Mouse (Mus musculus) thymus, adult 2 months (tissue): ENCODE results near the gene Pkp4.

Experiments
- CTCF ChIP-seq: fragments of 200-500 bp; IDR thresholded peaks from 2 replicates; pipeline ENCODE4 v1.5.1; 2012; ENCODE audit warnings: mild to moderate bottlenecking, control low read depth, low read length, moderate library complexity, borderline replicate concordance; ENCODE audit not compliant: control insufficient read depth, poor library complexity, insufficient read depth; ENCODE audit errors: extremely low read depth
- POLR2A ChIP-seq: fragments of 200-500 bp; IDR thresholded peaks from 2 replicates; pipeline ENCODE4 v1.6.1; 2012; ENCODE audit warnings: mild to moderate bottlenecking, low read length, control low read depth, moderate library complexity; ENCODE audit not compliant: control insufficient read depth, poor library complexity, insufficient read depth; ENCODE audit errors: extremely low read depth

DNA sequence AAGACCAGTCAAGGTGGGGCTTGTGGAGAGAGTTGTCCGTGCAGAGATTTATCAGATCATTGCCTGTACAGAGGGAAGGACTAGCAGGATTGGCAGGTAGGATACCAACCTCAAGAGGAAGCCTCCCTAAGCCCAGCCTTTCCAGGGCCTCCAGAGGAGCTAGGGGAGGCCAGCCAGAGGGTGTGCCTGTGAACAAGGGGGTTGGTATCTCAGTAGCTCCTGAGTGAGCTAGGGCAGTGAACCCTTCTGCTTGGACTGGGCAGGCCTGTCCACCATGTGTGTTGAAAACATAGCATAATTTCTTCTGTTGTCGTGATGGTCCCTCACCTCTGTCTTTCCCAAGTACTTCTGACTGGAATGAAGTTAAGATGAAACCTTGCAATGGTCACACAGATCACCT, 100.6 kb downstream of the Pkp4 start:
- no peak for TF ChIP-seq CTCF
- no peak for TF ChIP-seq POLR2A
